Mouse (Mus musculus): Measurements from ENCODE around the gene Scgb1c1. TPM values are rescaled to one million over a fixed set of nuclear protein-coding genes. Genes with fewer than 3 reads are reported as not detected.
A peak's percentile ranks its signal among the peaks of the same experiment; 100 is the strongest.

The Scgb1c1 gene
- polyA plus RNA-seq, 1 experiment from 2014 or later: not detected

DNA sequence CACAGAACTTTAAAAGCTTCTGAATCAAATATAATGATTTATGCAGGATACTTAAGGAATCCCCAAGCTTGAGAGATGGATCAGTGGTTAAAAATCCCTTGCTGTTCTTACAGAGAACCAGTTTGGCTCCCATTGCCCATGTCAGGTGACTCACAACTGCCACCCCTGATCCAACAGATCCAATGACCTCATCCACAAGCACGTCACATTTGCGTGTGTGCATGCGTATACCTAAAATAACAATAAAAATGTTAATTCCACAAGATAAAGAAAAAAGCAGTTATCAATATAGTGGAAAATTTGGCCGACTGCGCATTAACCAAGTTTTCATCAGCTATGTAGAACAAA is 24.1 kb upstream of the Scgb1c1 start:
- DNase-seq (ENCODE audit: low spot score) (no peak), ATAC-seq (replicated peaks; ENCODE audit: low FRiP score) (peak; percentile 38; the same call in 1 of the 2 replicates)
- no peaks in the 10 kb centered on the region for H3K9me3 ChIP-seq (ENCODE audit: control insufficient read depth, low read length)
- WGBS: 45% methylated on average over 5 of the region's 5 CpGs
- no peaks in the 10 kb centered on the region for H3K36me3 ChIP-seq (ENCODE audit: control insufficient read depth, insufficient read depth, low read length)
- no peaks in the 10 kb centered on the region for H3K27me3 ChIP-seq (ENCODE audit: control insufficient read depth, insufficient read depth, low read length)
- peak overlapping the region; percentile 71 for H3K4me2 ChIP-seq (ENCODE audit: low read depth, low read length, severe bottlenecking)
- peaks cover 3% of the 10 kb centered on the region; the same call in 1 of the 2 replicates for H3K4me1 ChIP-seq (replicated peaks; ENCODE audit: control insufficient read depth, insufficient read depth, low read length)
- no peak overlapping the region for H3K27ac ChIP-seq (ENCODE audit: low read depth, low read length)
- H3K9ac ChIP-seq (ENCODE audit: low read length): peak overlapping the region; percentile 64; the same call in 1 of the 2 replicates
- H3K4me3 ChIP-seq (ENCODE audit: low read depth, low read length): peak overlapping the region; percentile 52

DNA sequence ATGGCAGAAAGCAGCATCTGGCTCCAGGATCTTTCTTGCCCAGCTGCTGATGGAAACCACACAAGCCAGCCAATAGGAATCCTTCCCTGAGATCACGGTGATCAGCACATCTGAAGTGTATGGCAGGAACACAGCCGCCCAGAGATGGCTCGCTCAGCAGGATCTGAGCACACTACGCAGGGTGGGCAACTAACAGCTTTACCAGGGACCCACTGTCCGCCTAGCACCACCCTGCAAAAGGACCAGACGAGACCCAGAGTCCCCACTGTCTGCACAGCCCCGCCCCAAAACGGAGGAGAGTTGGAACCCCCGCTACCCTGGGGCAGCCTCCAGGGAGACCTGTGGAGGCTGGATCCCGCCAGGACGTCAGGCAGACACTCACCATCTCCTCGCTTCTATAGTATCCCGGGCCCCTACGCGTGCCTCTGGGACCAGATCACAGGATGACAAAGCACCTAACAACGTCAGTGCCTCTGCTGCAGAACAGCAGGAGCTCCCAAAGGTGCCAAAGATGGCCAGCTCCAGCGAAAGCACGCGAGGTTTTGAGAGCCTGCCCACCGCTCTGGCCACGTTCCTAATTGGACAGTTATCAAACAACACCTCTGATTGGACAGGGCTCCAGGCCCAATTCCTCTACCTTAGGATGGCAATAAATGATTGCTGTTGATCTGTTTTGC is 23.6 kb upstream of the Scgb1c1 start, which contains the start of gene Zfp941:
Gene Zfp941, minus strand, starts transcription at position 526 of the 677 bp plus-strand sequence.
- Histone ChIP-seq H3K4me1 (replicated peaks; ENCODE audit: control insufficient read depth, insufficient read depth, low read length) (peaks cover 3% of the 10 kb centered on the region; the same call in 1 of the 2 replicates), H3K9me3 (ENCODE audit: control insufficient read depth, low read length) (no peaks in the 10 kb centered on the region), H3K4me3 (ENCODE audit: low read depth, low read length) (peak within 1 kb of the TSS; percentile 52), H3K27me3 (ENCODE audit: control insufficient read depth, insufficient read depth, low read length) (no peaks in the 10 kb centered on the region), H3K36me3 (ENCODE audit: control insufficient read depth, insufficient read depth, low read length) (no peaks in the 10 kb centered on the region), H3K27ac (ENCODE audit: low read depth, low read length) (no peak within 1 kb of the TSS), H3K9ac (ENCODE audit: low read length) (peak within 1 kb of the TSS; percentile 64), H3K4me2 (ENCODE audit: low read depth, low read length, severe bottlenecking) (peak within 1 kb of the TSS; percentile 71)
- DNase-seq (ENCODE audit: low spot score): peak; percentile 81
- peak; percentile 88 for ATAC-seq (replicated peaks; ENCODE audit: low FRiP score)
- WGBS: 1% methylated on average over 21 of the region's 21 CpGs

DNA sequence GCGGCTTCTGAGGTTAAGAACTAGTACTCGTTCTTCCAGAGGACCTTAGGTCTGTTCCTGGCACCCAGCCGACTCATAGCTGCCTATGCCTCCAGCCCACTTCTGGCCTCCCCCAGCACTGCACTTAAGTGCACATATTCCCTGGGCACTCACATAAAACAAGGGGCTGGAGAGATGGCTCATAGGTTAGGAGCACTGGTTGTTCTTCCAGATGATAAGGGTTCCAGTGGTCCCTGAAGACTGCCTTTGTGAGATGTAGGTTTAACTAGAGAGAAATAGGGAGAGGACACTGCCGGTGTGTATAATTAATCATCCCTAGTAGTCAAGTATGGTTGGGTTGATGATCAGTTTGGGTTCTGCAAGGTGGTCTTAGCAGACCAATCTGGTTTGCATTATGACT is 22.6 kb upstream of the Scgb1c1 start:
- H3K27me3 ChIP-seq (ENCODE audit: control insufficient read depth, insufficient read depth, low read length): no peaks in the 10 kb centered on the region
- H3K27ac ChIP-seq (ENCODE audit: low read depth, low read length): no peak overlapping the region
- no peak for ATAC-seq (replicated peaks; ENCODE audit: low FRiP score)
- H3K4me3 ChIP-seq (ENCODE audit: low read depth, low read length): no peak overlapping the region
- H3K36me3 ChIP-seq (ENCODE audit: control insufficient read depth, insufficient read depth, low read length): no peaks in the 10 kb centered on the region
- WGBS: 89% methylated on average over 4 of the region's 4 CpGs
- H3K4me2 ChIP-seq (ENCODE audit: low read depth, low read length, severe bottlenecking): no peak overlapping the region
- H3K9me3 ChIP-seq (ENCODE audit: control insufficient read depth, low read length): no peaks in the 10 kb centered on the region
- no peak for DNase-seq (ENCODE audit: low spot score)
- H3K4me1 ChIP-seq (replicated peaks; ENCODE audit: control insufficient read depth, insufficient read depth, low read length): peaks cover 3% of the 10 kb centered on the region; the same call in 1 of the 2 replicates
- H3K9ac ChIP-seq (ENCODE audit: low read length): no peak overlapping the region

DNA sequence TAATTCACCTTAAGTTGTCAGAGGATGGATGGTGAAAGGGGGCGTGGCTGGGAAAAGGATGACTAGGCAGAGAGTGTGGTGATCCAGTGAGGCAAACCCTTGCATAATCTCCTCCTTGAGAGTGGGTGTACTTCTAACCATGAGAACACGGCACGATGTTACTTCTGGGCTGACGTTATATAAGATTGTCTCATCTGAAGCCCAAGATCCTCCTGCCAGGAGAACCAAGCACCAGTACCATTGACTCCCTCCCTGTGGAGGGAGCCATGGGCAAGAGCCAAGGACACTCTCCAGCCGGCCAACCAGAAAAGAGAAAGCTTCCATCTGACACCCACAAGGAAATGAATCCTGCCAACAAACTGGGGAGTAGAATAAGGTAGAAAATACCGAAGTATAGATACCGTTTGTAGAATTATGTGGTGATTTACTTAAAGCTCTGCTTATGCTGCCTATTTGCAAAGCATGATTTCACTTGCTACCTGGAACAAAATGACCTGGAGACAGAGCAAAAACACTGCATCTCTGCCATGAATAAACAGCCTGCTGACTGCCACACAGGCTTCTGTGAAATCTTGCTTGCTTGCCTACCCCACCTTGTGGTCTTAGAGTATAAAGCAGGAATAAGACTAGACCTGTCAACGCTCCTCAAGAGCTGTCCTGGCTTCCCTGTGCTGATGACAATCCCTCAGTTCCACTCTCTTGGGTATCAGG is 17.0 kb upstream of the Scgb1c1 start:
- Histone ChIP-seq H3K27ac (ENCODE audit: low read depth, low read length) (no peak overlapping the region), H3K4me3 (ENCODE audit: low read depth, low read length) (no peak overlapping the region), H3K4me2 (ENCODE audit: low read depth, low read length, severe bottlenecking) (no peak overlapping the region), H3K9me3 (ENCODE audit: control insufficient read depth, low read length) (no peaks in the 10 kb centered on the region), H3K36me3 (ENCODE audit: control insufficient read depth, insufficient read depth, low read length) (no peaks in the 10 kb centered on the region), H3K27me3 (ENCODE audit: control insufficient read depth, insufficient read depth, low read length) (no peaks in the 10 kb centered on the region), H3K4me1 (replicated peaks; ENCODE audit: control insufficient read depth, insufficient read depth, low read length) (no peaks in the 10 kb centered on the region), H3K9ac (ENCODE audit: low read length) (no peak overlapping the region)
- no peak for DNase-seq (ENCODE audit: low spot score)
- no peak for ATAC-seq (replicated peaks; ENCODE audit: low FRiP score)
- 45% methylated on average over 8 of the region's 8 CpGs for WGBS

DNA sequence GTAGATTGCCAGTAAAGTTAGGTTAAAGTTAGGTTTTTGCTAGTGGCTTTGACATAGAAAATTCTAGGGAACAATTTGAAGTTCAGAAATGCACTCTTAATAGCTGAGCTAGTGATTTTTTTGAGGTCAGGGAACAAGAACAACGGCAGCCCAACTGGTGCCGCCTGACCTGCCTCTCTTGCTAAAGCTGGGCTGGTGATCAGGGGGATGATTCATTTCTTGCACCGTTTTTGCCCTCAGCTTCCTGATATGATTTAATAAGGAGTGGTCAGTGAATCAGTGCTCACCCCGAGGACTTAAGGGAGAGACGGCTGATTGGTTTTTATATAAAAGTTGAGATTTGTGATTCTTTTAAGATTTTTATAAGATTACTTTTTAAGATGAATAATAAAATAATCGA is 13.9 kb upstream of the Scgb1c1 start:
- Histone ChIP-seq H3K9ac (ENCODE audit: low read length) (no peak overlapping the region), H3K4me1 (replicated peaks; ENCODE audit: control insufficient read depth, insufficient read depth, low read length) (no peaks in the 10 kb centered on the region; the same call in 1 of the 2 replicates), H3K36me3 (ENCODE audit: control insufficient read depth, insufficient read depth, low read length) (no peaks in the 10 kb centered on the region), H3K27me3 (ENCODE audit: control insufficient read depth, insufficient read depth, low read length) (no peaks in the 10 kb centered on the region), H3K4me2 (ENCODE audit: low read depth, low read length, severe bottlenecking) (no peak overlapping the region), H3K4me3 (ENCODE audit: low read depth, low read length) (no peak overlapping the region), H3K9me3 (ENCODE audit: control insufficient read depth, low read length) (no peaks in the 10 kb centered on the region), H3K27ac (ENCODE audit: low read depth, low read length) (no peak overlapping the region)
- ATAC-seq (replicated peaks; ENCODE audit: low FRiP score) (no peak), DNase-seq (ENCODE audit: low spot score) (no peak)
- WGBS: 80% methylated on average over 6 of the region's 6 CpGs

DNA sequence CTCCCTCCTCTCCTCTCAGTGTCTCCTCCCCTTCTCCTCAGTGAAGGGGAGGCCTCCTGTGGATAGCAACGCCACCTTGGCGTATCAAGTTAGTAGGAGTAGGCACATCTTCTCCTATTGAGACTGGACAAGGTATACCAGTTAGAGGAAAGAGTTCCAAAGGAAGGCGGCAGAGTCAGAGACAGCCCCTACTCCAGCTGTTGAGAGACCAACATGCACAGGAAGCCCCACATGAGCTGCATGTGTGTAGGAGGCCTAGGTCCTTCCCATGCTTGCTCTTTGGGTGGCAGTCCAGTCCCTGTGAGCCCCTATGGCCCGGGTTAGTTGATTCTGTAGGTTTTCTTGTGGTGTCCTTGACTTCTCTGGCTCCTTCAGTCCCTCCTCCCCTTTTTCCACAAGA is 12.0 kb upstream of the Scgb1c1 start:
- no peak overlapping the region for H3K27ac ChIP-seq (ENCODE audit: low read depth, low read length)
- H3K9ac ChIP-seq (ENCODE audit: low read length): no peak overlapping the region
- WGBS: 79% methylated on average over 4 of the region's 4 CpGs
- no peaks in the 10 kb centered on the region; the same call in 1 of the 2 replicates for H3K4me1 ChIP-seq (replicated peaks; ENCODE audit: control insufficient read depth, insufficient read depth, low read length)
- no peaks in the 10 kb centered on the region for H3K9me3 ChIP-seq (ENCODE audit: control insufficient read depth, low read length)
- no peaks in the 10 kb centered on the region for H3K36me3 ChIP-seq (ENCODE audit: control insufficient read depth, insufficient read depth, low read length)
- no peaks in the 10 kb centered on the region for H3K27me3 ChIP-seq (ENCODE audit: control insufficient read depth, insufficient read depth, low read length)
- ATAC-seq (replicated peaks; ENCODE audit: low FRiP score) (no peak), DNase-seq (ENCODE audit: low spot score) (peak; percentile 45)
- no peak overlapping the region for H3K4me2 ChIP-seq (ENCODE audit: low read depth, low read length, severe bottlenecking)
- H3K4me3 ChIP-seq (ENCODE audit: low read depth, low read length): no peak overlapping the region

DNA sequence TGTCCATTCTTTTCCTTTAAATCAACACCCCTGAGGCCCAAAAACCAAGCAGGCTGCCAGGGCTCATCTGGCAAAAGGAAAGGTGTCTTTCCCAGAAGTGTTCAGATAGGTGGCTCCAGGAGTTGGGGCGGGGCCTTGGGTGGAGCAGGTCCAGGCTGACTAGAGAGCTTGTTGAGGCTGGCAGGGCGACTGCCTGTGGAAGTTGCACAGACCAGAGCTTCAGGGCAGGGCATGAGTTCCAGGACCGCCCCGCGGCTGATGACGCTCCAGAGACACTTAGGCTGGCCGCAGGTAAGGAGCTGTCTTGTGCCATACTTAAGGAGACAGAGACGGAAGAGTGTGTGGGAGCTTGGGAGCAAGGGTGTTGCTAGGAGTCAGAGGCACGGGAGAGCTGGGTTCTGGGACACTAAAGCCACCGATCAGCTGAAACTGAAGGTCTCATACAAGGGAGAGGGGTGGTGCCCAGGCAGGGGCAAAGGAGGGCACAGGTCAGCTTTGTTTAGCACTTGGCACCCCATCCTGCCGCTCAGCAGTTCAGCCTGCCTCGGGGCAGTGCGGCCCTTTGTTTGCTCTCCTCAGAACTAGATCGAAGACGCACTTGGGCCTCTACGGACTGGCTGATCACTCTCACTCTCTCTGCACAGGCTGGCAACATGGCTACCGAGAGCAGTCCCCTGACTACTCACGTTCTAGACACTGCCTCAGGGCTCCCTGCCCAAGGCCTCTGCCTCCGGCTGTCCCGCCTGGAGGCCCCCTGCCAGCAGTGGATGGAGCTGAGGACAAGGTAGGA is 10.2 kb upstream of the Scgb1c1 start, which contains the start of gene Urah:
Gene Urah, plus strand, starts transcription at position 51 of the 790 bp plus-strand sequence.
- no peak for ATAC-seq (replicated peaks; ENCODE audit: low FRiP score)
- peak; percentile 46 for DNase-seq (ENCODE audit: low spot score)
- H3K9ac ChIP-seq (ENCODE audit: low read length): no peak within 1 kb of the TSS
- H3K4me2 ChIP-seq (ENCODE audit: low read depth, low read length, severe bottlenecking): no peak within 1 kb of the TSS
- H3K27ac ChIP-seq (ENCODE audit: low read depth, low read length): no peak within 1 kb of the TSS
- H3K36me3 ChIP-seq (ENCODE audit: control insufficient read depth, insufficient read depth, low read length): no peaks in the 10 kb centered on the region
- H3K9me3 ChIP-seq (ENCODE audit: control insufficient read depth, low read length): no peaks in the 10 kb centered on the region
- H3K4me3 ChIP-seq (ENCODE audit: low read depth, low read length): no peak within 1 kb of the TSS
- no peaks in the 10 kb centered on the region; the same call in 1 of the 2 replicates for H3K4me1 ChIP-seq (replicated peaks; ENCODE audit: control insufficient read depth, insufficient read depth, low read length)
- no peaks in the 10 kb centered on the region for H3K27me3 ChIP-seq (ENCODE audit: control insufficient read depth, insufficient read depth, low read length)
- WGBS: 46% methylated on average over 20 of the region's 20 CpGs

DNA sequence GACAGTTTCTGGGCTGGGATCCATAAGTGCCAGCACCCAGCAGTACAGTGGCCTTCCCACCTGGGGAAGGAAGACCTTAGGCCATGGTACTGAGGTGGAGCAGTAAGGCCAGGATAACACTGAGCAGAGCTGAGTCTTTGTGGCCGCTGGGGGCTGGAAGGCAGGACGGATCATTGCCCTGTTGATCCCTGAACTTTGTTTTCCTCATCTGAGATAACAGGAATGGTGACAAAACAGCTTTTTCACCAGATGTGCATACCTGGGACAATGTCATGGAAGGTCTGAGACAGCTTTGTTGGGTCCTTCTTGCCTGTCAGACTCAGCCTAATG is 9.6 kb upstream of the Scgb1c1 start:
- Histone ChIP-seq H3K9ac (ENCODE audit: low read length) (no peak overlapping the region), H3K4me1 (replicated peaks; ENCODE audit: control insufficient read depth, insufficient read depth, low read length) (no peaks in the 10 kb centered on the region; the same call in 1 of the 2 replicates), H3K27me3 (ENCODE audit: control insufficient read depth, insufficient read depth, low read length) (no peaks in the 10 kb centered on the region), H3K9me3 (ENCODE audit: control insufficient read depth, low read length) (no peaks in the 10 kb centered on the region), H3K27ac (ENCODE audit: low read depth, low read length) (no peak overlapping the region), H3K4me2 (ENCODE audit: low read depth, low read length, severe bottlenecking) (no peak overlapping the region), H3K4me3 (ENCODE audit: low read depth, low read length) (no peak overlapping the region), H3K36me3 (ENCODE audit: control insufficient read depth, insufficient read depth, low read length) (no peaks in the 10 kb centered on the region)
- DNase-seq (ENCODE audit: low spot score): peak; percentile 45
- ATAC-seq (replicated peaks; ENCODE audit: low FRiP score): no peak
- WGBS: 85% methylated on average over 2 of the region's 2 CpGs
